Mouse (Mus musculus): ENCODE data around the gene Bcl9. TPM values are rescaled to one million over a fixed set of nuclear protein-coding genes. Genes with fewer than 3 reads are reported as not detected.
A peak's percentile ranks its signal among the peaks of the same experiment; 100 is the strongest.

Gene Bcl9
- polyA plus RNA-seq, 1 experiment from 2014 or later: 21.2 TPM

DNA sequence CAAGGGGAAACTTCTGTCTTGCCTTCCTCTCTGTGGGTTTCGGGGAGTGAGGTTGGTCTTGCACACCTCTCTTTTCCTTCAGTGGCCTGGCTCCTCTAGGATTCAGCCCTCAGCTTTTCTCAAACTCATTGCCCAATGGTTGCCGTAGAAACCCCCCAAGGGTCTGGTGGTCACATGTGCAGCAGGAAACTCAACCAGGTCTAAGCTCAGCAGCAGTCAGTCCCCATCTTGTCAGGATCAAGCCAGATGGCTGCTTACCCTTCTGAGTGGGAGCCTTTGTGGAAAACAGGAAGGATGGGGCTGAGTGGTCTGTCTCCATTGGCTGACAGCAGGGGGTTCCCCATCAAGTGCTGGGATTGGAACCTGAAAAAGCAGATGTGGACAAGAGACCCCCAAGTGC is 15.7 kb upstream of the Bcl9 start:
- Histone ChIP-seq H3K9ac (ENCODE audit: low read depth, low read length) (no peak overlapping the region), H3K9me3 (ENCODE audit: control insufficient read depth) (no peaks in the 10 kb centered on the region), H3K36me3 (ENCODE audit: control insufficient read depth, insufficient read depth) (no peaks in the 10 kb centered on the region), H3K27me3 (replicated peaks; ENCODE audit: control insufficient read depth, insufficient read depth, low read length) (no peaks in the 10 kb centered on the region), H3K27ac (ENCODE audit: low read depth, low read length) (no peak overlapping the region), H3K4me3 (ENCODE audit: low read depth, low read length) (no peak overlapping the region), H3K4me1 (replicated peaks; ENCODE audit: control insufficient read depth, insufficient read depth, low read length) (no peaks in the 10 kb centered on the region), H3K4me2 (replicated peaks; ENCODE audit: low read depth) (no peak overlapping the region)
- no peak for TF ChIP-seq CTCF (IDR thresholded peaks at IDR 0.05; ENCODE audit: low read depth)
- WGBS: 89% methylated on average over 2 of the region's 2 CpGs
- ATAC-seq: no peak

DNA sequence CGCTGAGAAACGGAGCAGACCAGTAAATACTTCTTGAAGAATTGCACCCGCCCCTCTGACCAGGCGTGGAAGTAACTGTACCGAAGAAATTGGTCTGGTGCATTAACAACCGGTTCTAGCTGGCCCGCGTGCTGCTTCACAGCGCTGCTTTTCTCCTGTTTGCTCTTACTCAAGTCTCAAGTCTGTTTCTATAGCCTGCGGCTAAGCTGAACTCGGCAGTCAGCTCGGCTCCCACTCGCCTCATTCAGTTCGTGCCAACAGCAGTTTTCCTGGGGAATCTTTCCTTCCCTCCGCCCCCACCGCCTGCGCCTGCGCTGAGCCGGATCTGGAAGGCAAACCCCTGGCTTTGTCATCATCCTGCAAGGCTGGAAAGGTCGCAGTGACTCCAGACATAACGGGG is 14.3 kb upstream of the Bcl9 start:
- H3K36me3 ChIP-seq (ENCODE audit: control insufficient read depth, insufficient read depth): no peaks in the 10 kb centered on the region
- no peaks in the 10 kb centered on the region for H3K9me3 ChIP-seq (ENCODE audit: control insufficient read depth)
- ATAC-seq: no peak
- H3K4me2 ChIP-seq (replicated peaks; ENCODE audit: low read depth): peak overlapping the region; percentile 60
- TF ChIP-seq CTCF (IDR thresholded peaks at IDR 0.05; ENCODE audit: low read depth): no peak
- H3K27ac ChIP-seq (ENCODE audit: low read depth, low read length): no peak overlapping the region
- WGBS: 16% methylated on average over 21 of the region's 21 CpGs
- H3K4me1 ChIP-seq (replicated peaks; ENCODE audit: control insufficient read depth, insufficient read depth, low read length): no peaks in the 10 kb centered on the region
- no peaks in the 10 kb centered on the region for H3K27me3 ChIP-seq (replicated peaks; ENCODE audit: control insufficient read depth, insufficient read depth, low read length)
- H3K4me3 ChIP-seq (ENCODE audit: low read depth, low read length): peak overlapping the region; percentile 33
- H3K9ac ChIP-seq (ENCODE audit: low read depth, low read length): 0 out of 2 replicates have a peak overlapping the region, but pooled peaks have one; percentile 13

DNA sequence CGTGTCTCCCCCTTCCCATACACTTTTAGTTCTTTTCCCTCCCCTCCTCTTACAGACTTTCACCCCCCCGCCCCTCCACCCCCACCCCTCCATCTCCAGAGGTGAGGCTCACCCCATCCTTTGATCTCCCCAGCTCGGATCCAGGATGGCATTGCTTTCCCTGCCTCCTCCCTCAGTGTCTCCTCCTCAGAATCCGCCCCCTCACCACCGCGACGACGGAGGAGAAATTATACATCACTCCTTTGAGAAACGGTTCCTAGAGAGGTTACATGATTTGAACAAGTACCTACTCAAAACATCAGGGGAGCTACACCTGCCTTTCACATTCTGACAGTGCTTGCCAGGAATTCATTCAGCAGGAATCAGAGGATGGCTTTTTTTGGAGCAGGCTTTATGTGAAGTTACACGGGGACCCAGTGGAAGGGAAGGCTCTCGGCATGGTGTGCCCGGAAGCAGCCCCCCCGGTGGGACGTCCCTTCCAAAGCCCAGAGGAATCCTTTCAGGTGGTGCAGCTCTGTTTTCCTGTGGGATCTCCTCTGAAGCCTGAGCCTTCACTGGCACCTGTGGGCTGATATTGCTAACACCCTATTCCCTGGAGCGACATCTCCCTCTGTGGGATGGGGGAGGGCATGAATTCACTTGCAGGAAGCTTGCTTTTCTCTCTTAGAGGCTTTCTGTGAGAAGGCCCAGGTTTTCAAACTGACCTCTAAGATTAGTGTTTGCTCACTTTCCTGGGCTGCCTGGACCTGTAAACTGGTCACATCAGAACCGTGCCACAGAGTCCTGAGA is 12.2 kb upstream of the Bcl9 start:
- H3K9me3 ChIP-seq (ENCODE audit: control insufficient read depth): no peaks in the 10 kb centered on the region
- H3K4me2 ChIP-seq (replicated peaks; ENCODE audit: low read depth): no peak overlapping the region
- H3K4me3 ChIP-seq (ENCODE audit: low read depth, low read length): no peak overlapping the region
- no peak for ATAC-seq
- WGBS: 12% methylated on average over 16 of the region's 16 CpGs
- H3K27me3 ChIP-seq (replicated peaks; ENCODE audit: control insufficient read depth, insufficient read depth, low read length): no peaks in the 10 kb centered on the region
- H3K9ac ChIP-seq (ENCODE audit: low read depth, low read length): no peak overlapping the region
- H3K36me3 ChIP-seq (ENCODE audit: control insufficient read depth, insufficient read depth): no peaks in the 10 kb centered on the region
- TF ChIP-seq CTCF (IDR thresholded peaks at IDR 0.05; ENCODE audit: low read depth): peak; percentile 64
- no peaks in the 10 kb centered on the region for H3K4me1 ChIP-seq (replicated peaks; ENCODE audit: control insufficient read depth, insufficient read depth, low read length)
- no peak overlapping the region for H3K27ac ChIP-seq (ENCODE audit: low read depth, low read length)

DNA sequence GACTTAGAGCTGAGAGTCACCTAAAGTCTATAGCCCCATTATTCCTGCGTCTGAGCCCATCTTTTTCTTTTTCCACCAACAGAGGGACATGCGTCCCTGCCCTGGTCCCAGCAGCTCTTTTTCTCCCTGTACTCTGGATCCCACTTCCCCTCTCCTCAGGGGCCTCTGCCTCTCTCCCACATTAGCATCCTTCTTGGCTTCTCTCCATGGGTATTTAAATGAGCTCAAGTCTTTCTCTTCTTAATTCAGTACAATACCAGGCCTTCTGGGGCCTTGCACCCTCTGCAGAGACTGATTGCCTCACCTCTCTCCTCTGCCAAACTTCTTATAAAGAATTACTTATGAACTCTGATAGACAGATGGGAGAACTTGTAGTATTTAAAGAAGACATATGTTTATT is 10.7 kb upstream of the Bcl9 start:
- no peak overlapping the region for H3K4me3 ChIP-seq (ENCODE audit: low read depth, low read length)
- no peak overlapping the region for H3K27ac ChIP-seq (ENCODE audit: low read depth, low read length)
- H3K4me1 ChIP-seq (replicated peaks; ENCODE audit: control insufficient read depth, insufficient read depth, low read length): no peaks in the 10 kb centered on the region
- no peaks in the 10 kb centered on the region for H3K27me3 ChIP-seq (replicated peaks; ENCODE audit: control insufficient read depth, insufficient read depth, low read length)
- 73% methylated on average over 2 of the region's 2 CpGs for WGBS
- no peak for TF ChIP-seq CTCF (IDR thresholded peaks at IDR 0.05; ENCODE audit: low read depth)
- ATAC-seq: no peak
- H3K36me3 ChIP-seq (ENCODE audit: control insufficient read depth, insufficient read depth): no peaks in the 10 kb centered on the region
- no peaks in the 10 kb centered on the region for H3K9me3 ChIP-seq (ENCODE audit: control insufficient read depth)
- no peak overlapping the region for H3K9ac ChIP-seq (ENCODE audit: low read depth, low read length)
- H3K4me2 ChIP-seq (replicated peaks; ENCODE audit: low read depth): no peak overlapping the region

DNA sequence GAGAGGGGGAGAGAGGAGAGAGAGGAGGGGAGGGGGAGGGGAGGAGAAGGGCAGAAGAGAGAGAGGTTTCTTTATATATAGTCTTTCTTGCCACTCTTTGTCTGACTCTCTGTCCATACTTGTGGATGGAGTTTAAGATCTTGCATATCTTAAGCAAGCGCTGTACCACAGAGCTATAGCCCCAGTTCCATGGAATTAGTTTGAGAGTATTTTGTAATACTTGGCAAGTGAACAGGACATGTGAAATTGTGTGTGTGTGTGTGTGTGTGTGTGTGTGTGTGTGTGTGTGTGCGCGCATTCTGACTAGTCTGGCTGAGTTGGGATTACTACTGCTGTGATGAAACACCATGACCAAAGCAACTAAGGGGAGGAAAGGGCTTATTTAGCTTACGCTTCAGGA is 8.2 kb upstream of the Bcl9 start:
- H3K4me1 ChIP-seq (replicated peaks; ENCODE audit: control insufficient read depth, insufficient read depth, low read length): no peaks in the 10 kb centered on the region
- TF ChIP-seq CTCF (IDR thresholded peaks at IDR 0.05; ENCODE audit: low read depth): no peak
- H3K9ac ChIP-seq (ENCODE audit: low read depth, low read length): no peak overlapping the region
- H3K36me3 ChIP-seq (ENCODE audit: control insufficient read depth, insufficient read depth): no peaks in the 10 kb centered on the region
- no peaks in the 10 kb centered on the region for H3K9me3 ChIP-seq (ENCODE audit: control insufficient read depth)
- no peak overlapping the region for H3K4me3 ChIP-seq (ENCODE audit: low read depth, low read length)
- no peak overlapping the region for H3K27ac ChIP-seq (ENCODE audit: low read depth, low read length)
- H3K27me3 ChIP-seq (replicated peaks; ENCODE audit: control insufficient read depth, insufficient read depth, low read length): no peaks in the 10 kb centered on the region
- WGBS: 81% methylated on average over 4 of the region's 4 CpGs
- no peak for ATAC-seq
- H3K4me2 ChIP-seq (replicated peaks; ENCODE audit: low read depth): no peak overlapping the region

- Histone ChIP-seq H3K9me3 (ENCODE audit: control insufficient read depth) (no peaks in the 10 kb centered on the region), H3K4me3 (ENCODE audit: low read depth, low read length) (no peak overlapping the region), H3K36me3 (ENCODE audit: control insufficient read depth, insufficient read depth) (no peaks in the 10 kb centered on the region), H3K27ac (ENCODE audit: low read depth, low read length) (no peak overlapping the region), H3K4me2 (replicated peaks; ENCODE audit: low read depth) (no peak overlapping the region), H3K4me1 (replicated peaks; ENCODE audit: control insufficient read depth, insufficient read depth, low read length) (no peaks in the 10 kb centered on the region), H3K9ac (ENCODE audit: low read depth, low read length) (no peak overlapping the region), H3K27me3 (replicated peaks; ENCODE audit: control insufficient read depth, insufficient read depth, low read length) (no peaks in the 10 kb centered on the region)
- 58% methylated on average over 7 of the region's 7 CpGs for WGBS
- ATAC-seq: no peak
- no peak for TF ChIP-seq CTCF (IDR thresholded peaks at IDR 0.05; ENCODE audit: low read depth)
Measured at GRCm38 (mm10) chr3:97301586-97301985, 3.9 kb upstream of the Bcl9 start.

All from intestine, postnatal 0 days (tissue).